Mouse (Mus musculus) lung, postnatal 14 days (tissue): ENCODE data around the gene Nppa.

Experiments used
- DNase-seq: peaks from one replicate; pipeline ENCODE4 v3.0.0; 2021

Nppa gene

DNA sequence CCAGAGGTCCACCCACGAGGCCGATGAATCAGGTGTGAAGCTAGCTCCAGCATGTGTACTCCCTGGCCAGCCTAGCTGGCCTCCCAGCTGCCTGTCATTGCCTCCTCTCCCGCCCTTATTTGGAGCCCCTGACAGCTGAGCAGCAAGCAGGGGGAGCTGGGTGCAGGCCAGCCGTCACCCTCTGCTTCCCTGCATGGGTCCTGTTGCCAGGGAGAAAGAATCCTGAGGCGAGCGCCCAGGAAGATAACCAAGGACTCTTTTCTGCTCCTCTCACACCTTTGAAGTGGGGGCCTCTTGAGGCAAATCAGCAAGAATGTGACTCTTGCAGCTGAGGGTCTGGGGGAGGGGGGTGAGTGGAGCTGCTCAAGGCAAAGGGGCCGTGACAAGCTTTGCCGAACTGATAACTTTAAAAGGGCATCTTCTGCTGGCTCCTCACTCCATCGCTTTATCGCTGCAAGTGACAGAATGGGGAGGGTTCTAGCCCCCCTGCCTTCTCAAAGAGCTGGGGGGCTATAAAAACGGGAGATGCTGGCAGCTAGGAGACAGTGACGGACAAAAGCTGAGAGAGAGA, at the start of gene Nppa:
Nppa (plus strand) TSS at position 521 of the 571 bp plus-strand sequence.
- no peak for DNase-seq

GRCm38 (mm10) chr4:147953590-147953989, 46.9 kb upstream of the Nppa start:
- DNase-seq = peak; percentile 35

DNA sequence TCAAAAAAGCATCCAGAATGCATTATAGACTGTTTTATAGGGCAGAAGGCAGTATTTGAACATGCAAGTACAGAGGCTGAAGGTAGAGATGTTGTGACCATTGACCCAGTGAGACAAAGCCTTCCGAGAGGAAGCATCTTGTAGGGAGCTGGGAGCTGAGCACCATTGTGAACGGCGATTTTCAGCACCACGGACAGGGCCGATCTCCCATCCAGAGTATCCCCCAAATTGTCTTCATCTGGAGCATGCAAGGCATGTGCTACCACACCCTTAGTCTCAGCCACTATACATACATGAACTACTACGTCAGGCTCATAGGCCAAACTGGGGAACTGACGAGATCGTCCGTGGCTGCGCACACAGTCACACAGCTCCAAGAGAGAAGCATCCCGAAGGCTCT, 43.4 kb upstream of the Nppa start:
- DNase-seq = no peak

DNA sequence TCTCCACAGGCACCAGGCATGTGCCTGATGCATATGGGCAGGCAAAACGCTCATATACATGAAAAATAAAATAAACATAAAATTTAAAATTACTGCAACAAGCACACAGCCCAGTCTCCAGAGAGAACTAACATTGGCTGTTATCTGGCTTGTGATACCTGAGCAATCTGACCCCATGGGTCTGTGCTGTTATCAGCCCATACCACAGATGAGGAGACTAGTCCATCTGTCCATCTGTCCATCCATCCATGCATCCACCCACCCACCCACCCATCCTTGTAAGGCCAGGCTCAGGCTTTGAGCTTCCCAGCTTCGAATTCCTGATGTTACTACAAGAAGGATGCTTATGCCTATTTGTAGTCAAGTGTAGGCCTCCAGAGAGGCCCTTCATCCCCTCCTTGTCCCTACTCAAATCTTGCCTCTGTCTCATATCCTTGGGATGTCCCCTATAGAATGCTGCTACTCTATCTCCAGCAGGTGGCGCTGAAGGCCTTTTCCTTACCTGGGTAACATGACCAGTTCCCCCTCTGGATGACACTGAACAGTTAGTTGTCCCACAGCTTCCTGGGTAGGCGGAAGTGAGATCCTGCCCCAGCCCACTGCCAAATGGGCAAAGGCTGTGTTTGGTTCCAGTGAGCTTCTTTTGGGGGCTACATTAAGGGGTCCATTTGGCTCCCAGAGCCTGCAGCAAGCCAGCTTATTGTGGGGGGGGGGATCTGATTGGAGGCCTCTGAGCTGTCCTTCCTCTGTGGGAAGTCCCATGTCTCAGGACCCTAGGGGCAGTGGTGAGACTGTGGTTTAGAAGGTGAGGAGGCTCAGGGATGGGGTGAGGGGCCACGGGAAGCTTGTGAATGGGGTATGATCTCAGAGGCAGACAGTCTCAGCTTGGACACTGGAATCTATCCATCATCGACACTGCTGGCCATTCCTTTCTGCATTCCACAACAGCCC, 40.4 kb upstream of the Nppa start:
- peak; percentile 70 for DNase-seq

- no peak for DNase-seq
Measured at GRCm38 (mm10) chr4:147962781-147963180, 37.7 kb upstream of the Nppa start.

DNA sequence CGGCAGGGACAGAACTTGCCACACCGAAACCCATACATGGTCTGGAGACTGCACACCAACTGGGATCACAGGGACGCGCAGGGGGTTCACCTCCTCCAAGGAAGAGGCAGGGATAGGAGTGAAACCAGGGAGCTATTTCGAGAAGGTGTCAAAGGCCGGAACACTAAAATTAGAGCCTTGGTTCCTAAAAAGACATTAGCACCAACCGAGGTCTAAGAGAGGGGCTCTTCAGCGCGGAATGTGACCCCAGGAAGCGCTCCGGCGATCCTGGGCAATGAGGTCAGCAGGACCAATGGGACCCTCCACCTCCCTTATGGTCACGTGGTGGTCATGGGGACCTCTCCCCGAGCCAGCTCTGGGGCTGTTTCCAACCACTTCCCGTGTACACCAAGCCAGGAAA, 36.9 kb upstream of the Nppa start:
- DNase-seq = no peak

GRCm38 (mm10) chr4:147965712-147966111, 34.8 kb upstream of the Nppa start:
- DNase-seq = no peak

- no peak for DNase-seq
Measured at GRCm38 (mm10) chr4:147968816-147969215, 31.7 kb upstream of the Nppa start.

GRCm38 (mm10) chr4:147969337-147969736, 31.2 kb upstream of the Nppa start:
- DNase-seq = no peak

DNA sequence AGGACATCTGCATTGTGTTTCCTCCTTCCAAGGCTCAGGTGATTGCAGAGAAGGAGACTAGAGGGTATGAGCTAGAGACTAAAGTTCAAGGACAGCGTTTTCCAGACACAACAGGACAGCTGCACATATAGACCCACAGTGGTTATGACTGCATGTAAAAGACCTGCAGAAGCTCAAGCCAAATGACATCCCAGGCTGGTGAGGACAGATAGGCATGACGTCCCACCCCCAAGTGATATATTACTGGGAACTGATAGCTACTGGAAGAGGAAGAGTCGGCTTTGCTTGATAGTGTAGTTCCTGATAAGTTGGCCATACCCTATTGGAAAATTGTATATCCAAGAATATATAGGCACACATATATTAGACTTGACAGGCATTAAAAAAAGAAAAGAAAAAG, 24.3 kb upstream of the Nppa start:
- DNase-seq = no peak

DNA sequence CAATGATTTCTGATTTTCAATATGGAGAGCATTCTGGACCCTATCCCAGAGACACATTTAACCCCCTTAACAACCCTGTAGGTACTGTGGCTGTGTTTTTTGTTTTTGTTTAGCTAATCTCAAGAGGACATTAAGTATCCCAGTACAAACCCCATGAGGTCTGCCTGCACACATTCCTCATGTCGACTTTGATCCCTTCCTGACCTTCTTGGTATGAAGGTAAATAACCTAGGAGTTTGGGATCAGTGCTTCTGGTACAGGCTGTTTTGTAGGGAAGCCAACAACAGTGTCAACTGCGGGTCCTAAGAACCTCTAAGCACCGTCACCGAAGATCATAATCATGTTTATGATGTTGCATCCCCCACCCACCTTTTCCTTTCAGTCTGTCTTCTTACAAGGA, 22.8 kb upstream of the Nppa start:
- no peak for DNase-seq

GRCm38 (mm10) chr4:147978391-147978790, 22.1 kb upstream of the Nppa start:
- no peak for DNase-seq

GRCm38 (mm10) chr4:147979441-147979860, 21.1 kb upstream of the Nppa start:
- no peak for DNase-seq

DNA sequence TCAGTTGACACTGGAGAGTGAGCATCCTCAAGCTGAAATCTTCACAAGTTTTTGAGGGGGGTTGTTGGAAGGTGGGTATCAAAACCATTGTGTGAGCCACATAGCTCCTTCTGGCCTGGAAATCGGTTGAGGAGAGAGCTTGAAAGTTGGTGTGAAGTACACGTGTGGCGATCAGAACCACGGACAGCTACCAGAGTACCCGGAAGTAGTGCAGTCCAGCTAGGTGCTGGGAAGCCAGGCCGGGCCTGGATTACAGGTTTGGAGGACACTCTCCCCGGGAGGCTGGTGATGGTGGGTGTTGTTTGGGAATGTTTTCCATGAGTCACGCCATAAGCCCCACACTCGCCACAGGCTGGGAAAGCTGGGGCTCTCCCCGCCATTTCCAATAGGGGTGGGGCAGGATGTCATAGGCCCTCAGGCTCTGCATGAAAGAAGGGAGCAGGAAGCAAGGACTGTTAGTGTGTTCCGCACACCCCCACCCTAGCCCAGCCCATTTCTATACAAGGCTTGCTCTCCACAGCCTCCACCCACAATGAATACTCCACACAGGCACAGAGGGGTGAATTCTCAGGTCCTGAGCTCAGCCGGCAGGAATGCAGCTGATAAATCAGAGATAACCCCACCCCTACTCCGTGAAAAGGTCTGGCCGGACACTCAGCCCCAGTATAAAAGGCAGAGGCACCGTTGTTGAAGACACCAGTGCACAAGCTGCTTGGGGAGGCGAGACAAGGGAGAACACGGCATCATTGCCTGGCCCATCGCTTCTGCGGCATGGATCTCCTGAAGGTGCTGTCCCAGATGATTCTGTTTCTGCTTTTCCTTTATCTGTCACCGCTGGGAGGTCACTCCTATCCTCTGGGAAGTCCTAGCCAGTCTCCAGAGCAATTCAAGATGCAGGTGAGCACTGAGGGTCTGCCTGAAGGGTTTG, 15.1 kb upstream of the Nppa start, which contains the start of gene Nppb:
Nppb (plus strand) TSS at position 584 of the 928 bp plus-strand sequence.
- peak; percentile 39 for DNase-seq

DNA sequence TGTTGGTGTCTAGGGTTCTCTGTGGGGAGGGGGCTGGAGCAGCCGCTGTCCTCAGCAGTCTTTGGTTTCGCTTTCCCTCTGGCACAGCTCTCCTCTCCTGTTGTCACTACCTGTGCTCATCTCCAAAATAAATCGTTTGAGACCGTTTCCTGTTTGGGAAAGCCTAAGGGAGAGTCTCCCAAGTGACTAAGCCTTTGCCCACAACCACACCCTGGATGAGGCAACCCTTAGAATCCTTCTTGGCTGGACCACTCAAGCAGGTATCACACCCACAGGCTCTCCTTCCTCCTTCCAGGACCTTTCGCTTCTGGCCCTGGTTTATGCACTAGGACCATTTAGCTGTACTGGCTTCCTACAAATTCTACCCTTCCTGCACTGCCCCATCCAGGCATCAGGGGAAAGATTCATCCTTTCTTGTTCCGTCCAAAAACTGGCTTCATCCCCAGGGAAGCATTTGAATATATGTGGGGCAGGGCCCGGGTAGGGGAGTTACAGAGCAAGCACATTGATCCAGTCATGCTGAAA, 6.9 kb upstream of the Nppa start:
- DNase-seq = no peak

DNA sequence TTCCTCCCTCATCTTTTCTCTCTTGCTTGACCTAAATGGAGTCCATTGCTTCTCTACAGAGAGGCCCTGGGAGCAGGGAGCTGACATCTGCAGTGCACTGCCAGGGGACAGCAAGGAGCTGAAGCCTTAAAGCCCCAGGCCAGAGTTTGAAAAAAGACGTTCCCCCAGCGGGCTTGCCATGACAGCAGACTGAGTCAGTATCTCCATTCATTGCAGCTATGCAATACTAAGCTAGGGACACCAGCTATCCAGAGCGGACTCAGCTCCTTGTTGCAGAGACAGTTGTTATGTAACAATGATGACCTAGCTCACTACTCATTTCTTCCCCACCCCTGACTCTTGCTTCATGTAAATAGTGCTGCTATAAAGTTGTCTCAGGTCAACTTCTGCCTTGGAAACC, 5.2 kb upstream of the Nppa start:
- DNase-seq = no peak

- no peak for DNase-seq
Measured at GRCm38 (mm10) chr4:148001013-148001789, 679 bp downstream of the Nppa start.

DNA sequence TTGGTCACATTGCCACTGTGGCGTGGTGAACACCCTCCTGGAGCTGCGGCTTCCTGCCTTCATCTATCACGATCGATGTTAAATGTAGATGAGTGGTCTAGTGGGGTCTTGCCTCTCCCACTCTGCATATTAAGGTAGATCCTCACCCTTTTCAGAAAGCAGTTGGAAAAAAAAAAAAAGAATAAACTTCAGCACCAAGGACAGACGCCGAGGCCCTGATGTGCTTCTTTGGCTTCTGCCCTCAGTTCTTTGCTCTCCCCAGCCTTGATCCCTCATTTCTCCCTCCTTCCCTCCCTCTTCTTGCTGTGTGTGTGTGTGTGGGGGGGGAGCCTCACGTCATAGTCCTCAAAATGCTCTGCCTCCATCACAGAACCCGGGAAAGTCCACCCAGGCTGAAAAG, 1.3 kb downstream of the Nppa start:
- no peak for DNase-seq

GRCm38 (mm10) chr4:148004361-148004760, 3.8 kb downstream of the Nppa start:
- DNase-seq = no peak

DNA sequence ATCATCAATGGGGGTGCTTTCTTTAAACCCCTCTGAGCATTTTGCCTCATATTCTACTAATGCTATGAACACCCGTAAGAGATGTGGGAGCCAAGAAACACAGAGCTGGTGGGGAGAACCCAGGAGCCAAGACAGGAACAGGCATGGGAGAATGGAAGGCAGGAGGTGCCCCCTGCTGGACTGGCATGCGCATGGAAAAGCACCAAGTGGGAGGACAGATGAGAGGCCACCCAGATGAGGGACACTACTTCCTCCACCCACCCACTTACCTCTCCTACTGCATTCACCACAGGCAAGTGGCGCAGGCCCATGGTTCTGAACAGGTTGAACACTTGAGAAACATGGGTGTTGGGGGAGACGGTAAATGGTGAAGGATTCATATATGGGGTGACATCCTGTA, 7.9 kb downstream of the Nppa start:
- DNase-seq = peak; percentile 26

DNA sequence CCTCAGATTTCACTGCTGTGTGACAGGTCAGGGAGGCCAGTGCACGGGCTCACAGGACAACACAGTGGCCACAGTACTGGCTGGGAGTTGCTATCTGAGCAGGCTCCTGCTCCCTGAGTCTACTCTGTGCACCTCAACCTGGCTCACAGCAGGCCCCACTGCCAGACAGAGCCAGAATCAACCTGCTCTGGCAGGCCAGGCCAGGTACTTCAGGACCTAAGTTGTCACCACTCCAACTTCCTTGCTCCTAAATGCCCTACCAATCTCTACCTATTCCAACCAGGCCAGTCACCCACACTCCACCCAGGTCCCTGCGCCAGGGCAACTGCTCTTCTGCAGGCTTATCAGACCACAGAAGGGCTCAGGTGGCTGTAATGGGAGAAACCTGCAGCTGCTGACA, 9.1 kb downstream of the Nppa start:
- DNase-seq = no peak

GRCm38 (mm10) chr4:148011332-148011731, 10.8 kb downstream of the Nppa start:
- DNase-seq = no peak
